Mouse (Mus musculus) activated CD4-positive, CD25-positive, alpha-beta regulatory T cell (primary cell): Measurements from ENCODE around the gene Mthfs. TPM values are rescaled to one million over a fixed set of nuclear protein-coding genes. Genes with fewer than 3 reads are reported as not detected.

Experiments used
- polyA plus RNA-seq, 2 experiments: library from polyadenylated mRNA; unstranded; fragments of 100-300 nt; shearing (Covaris generic); gene quantifications; one replicate each; pipeline ENCODE4 v1.2.1; 2017

Mthfs gene
- polyA plus RNA-seq: 100 to 1,000 TPM in 1 of 2 experiments, 10 to 100 TPM in 1; 77.5 to 116 TPM

GRCm38 (mm10) chr9:89210353-89211064 lies at the start of gene Mthfs:
Mthfs (plus strand) TSS chr9:89210676.

GRCm38 (mm10) chr9:89198969-89199416 lies 11.5 kb upstream of the Mthfs start, which contains the start of the genes Bcl2a1b and Gm29094:
Bcl2a1b (plus strand) TSS chr9:89199209.
Gm29094 (plus strand) TSS chr9:89199379.

Other genes starting within 250 kb of the Mthfs start
- under 1 TPM in 1 of 2 experiments, not detected in 1; 0.14 TPM for gene Trim43b, start 117.8 kb upstream of the Mthfs start, polyA plus RNA-seq
- gene Bcl2a1b, start 11.5 kb upstream of the Mthfs start, polyA plus RNA-seq: 100 to 1,000 TPM; 224 to 267 TPM
- 10 to 100 TPM; 41.1 to 54.5 TPM for gene Gm29094, start 11.3 kb upstream of the Mthfs start, polyA plus RNA-seq